Mouse (Mus musculus) G1E (cell line): ENCODE results near the gene Dnah14. TPM values are rescaled to one million over a fixed set of nuclear protein-coding genes. Genes with fewer than 3 reads are reported as not detected.

Source experiments
- ATAC-seq: 2 replicates; pipeline ENCODE4 v1.8.0; 2016; ENCODE audit warnings: mild to moderate bottlenecking; ENCODE audit not compliant: insufficient number of reproducible peaks, poor library complexity, low FRiP score, severe bottlenecking; ENCODE audit errors: extremely low read depth
- DNase-seq: peaks from one replicate; pipeline ENCODE4 v3.0.0; 2012; ENCODE audit warnings: low spot score
- H3K27me3 ChIP-seq: 2 replicates; pipeline ENCODE4 v1.6.1; 2012; ENCODE audit warnings: mild to moderate bottlenecking, low read length, inconsistent platforms; ENCODE audit not compliant: insufficient read depth
- H3K36me3 ChIP-seq: replicated peaks from 2 replicates; pipeline ENCODE3; 2012; ENCODE audit warnings: mild to moderate bottlenecking, inconsistent platforms
- H3K4me1 ChIP-seq: 2 replicates; pipeline ENCODE4 v1.6.1; 2012; ENCODE audit warnings: low read depth, low read length, inconsistent platforms, mixed read lengths; ENCODE audit not compliant: insufficient read depth
- H3K4me3 ChIP-seq: 2 replicates; pipeline ENCODE4 v1.5.1; 2012; ENCODE audit warnings: low read depth, mild to moderate bottlenecking, inconsistent platforms, low read length, moderate library complexity, mixed read lengths
- H3K9me3 ChIP-seq: replicated peaks from 2 replicates; pipeline ENCODE4 v1.6.1; 2012; ENCODE audit warnings: inconsistent platforms
- CTCF ChIP-seq: IDR thresholded peaks from 2 replicates; pipeline ENCODE4 v1.5.1; 2012; ENCODE audit warnings: low read depth, low read length, inconsistent platforms, mixed read lengths
- GATA1 ChIP-seq: IDR thresholded peaks from 2 replicates; pipeline ENCODE4 v1.6.1; 2012; ENCODE audit warnings: borderline replicate concordance, low read length, inconsistent platforms, mixed read lengths
- GATA2 ChIP-seq: IDR thresholded peaks from 2 replicates; pipeline ENCODE4 v1.6.1; 2012; ENCODE audit warnings: low read depth, low read length, inconsistent platforms, borderline replicate concordance
- POLR2AphosphoS5 ChIP-seq: IDR thresholded peaks from 2 replicates; pipeline ENCODE4 v1.6.1; 2012; ENCODE audit warnings: low read depth, low read length, inconsistent platforms; ENCODE audit not compliant: insufficient replicate concordance
- TAL1 ChIP-seq: conservative IDR thresholded peaks from 2 replicates; pipeline ENCODE4 v1.6.1; 2012; ENCODE audit warnings: low read depth, low read length, inconsistent platforms, mixed read lengths
- polyA plus RNA-seq: library from polyadenylated mRNA; stranded (reverse); fragments of >175 nt; gene quantifications from 2 replicates; pipeline ENCODE4 v1.2.3, GENCODE M21; 2012
- total RNA-seq, 2 experiments: library from RNA; stranded (forward) in 1 of 2; stranded (reverse) in 1 of 2; fragments of 200-1000 nt in 1 of 2; fragments of >200 nt in 1 of 2; fragmentation: Nextera tagmentation in 1 of 2; gene quantifications; 2 replicates each; pipeline ENCODE4 v1.2.3; 2014 to 2017

The Dnah14 gene
- total and polyA plus RNA-seq, 3 experiments: 1.3 TPM; not detected in 2

GRCm38 (mm10) chr1:181624876-181625275, 48.5 kb downstream of the Dnah14 start:
- Histone ChIP-seq H3K4me1 (no peaks in the 10 kb centered on the region), H3K27me3 (no peaks in the 10 kb centered on the region; the same call in 1 of the 2 replicates), H3K36me3 (no peaks in the 10 kb centered on the region), H3K4me3 (no peak overlapping the region), H3K9me3 (no peaks in the 10 kb centered on the region)
- TF ChIP-seq POLR2AphosphoS5: no peak
- no peak for TF ChIP-seq GATA1
- DNase-seq (no peak), ATAC-seq (no peak)

GRCm38 (mm10) chr1:181628276-181628675, 51.9 kb downstream of the Dnah14 start:
- H3K9me3 ChIP-seq: no peaks in the 10 kb centered on the region
- no peaks in the 10 kb centered on the region for H3K4me1 ChIP-seq
- TF ChIP-seq CTCF (no peak), GATA1 (no peak), TAL1 (no peak), GATA2 (no peak), POLR2AphosphoS5 (no peak)
- H3K36me3 ChIP-seq: no peaks in the 10 kb centered on the region
- no peak for DNase-seq
- H3K27me3 ChIP-seq: no peaks in the 10 kb centered on the region
- no peak for ATAC-seq
- H3K4me3 ChIP-seq: no peak overlapping the region

- DNase-seq: no peak
- no peak overlapping the region for H3K4me3 ChIP-seq
- ATAC-seq: no peak
- no peaks in the 10 kb centered on the region for H3K36me3 ChIP-seq
- TF ChIP-seq TAL1 (no peak), POLR2AphosphoS5 (no peak), GATA2 (no peak), GATA1 (no peak), CTCF (no peak)
- H3K4me1 ChIP-seq: no peaks in the 10 kb centered on the region
- H3K9me3 ChIP-seq: no peaks in the 10 kb centered on the region
- H3K27me3 ChIP-seq: no peaks in the 10 kb centered on the region
These were observed 55.0 kb downstream of the Dnah14 start for GRCm38 (mm10) chr1:181631371-181631770.

- no peak for ATAC-seq
- peaks cover 3% of the 10 kb centered on the region; the same call in 1 of the 2 replicates for H3K27me3 ChIP-seq
- no peaks in the 10 kb centered on the region for H3K9me3 ChIP-seq
- H3K4me1 ChIP-seq: no peaks in the 10 kb centered on the region; the same call in 1 of the 2 replicates
- DNase-seq: no peak
- TF ChIP-seq TAL1 (no peak), GATA1 (no peak), CTCF (no peak), POLR2AphosphoS5 (no peak), GATA2 (no peak)
- H3K36me3 ChIP-seq: no peaks in the 10 kb centered on the region
- no peak overlapping the region for H3K4me3 ChIP-seq
These were observed 61.8 kb downstream of the Dnah14 start for GRCm38 (mm10) chr1:181637997-181638713.

- H3K4me1 ChIP-seq: no peaks in the 10 kb centered on the region; the same call in 1 of the 2 replicates
- H3K9me3 ChIP-seq: no peaks in the 10 kb centered on the region
- TF ChIP-seq TAL1 (no peak), POLR2AphosphoS5 (peak; percentile 45; the same call in 1 of the 2 replicates), GATA1 (no peak), CTCF (no peak), GATA2 (no peak)
- H3K27me3 ChIP-seq: peaks cover 3% of the 10 kb centered on the region; the same call in 1 of the 2 replicates
- no peaks in the 10 kb centered on the region for H3K36me3 ChIP-seq
- H3K4me3 ChIP-seq: peak overlapping the region; percentile 29; the same call in 1 of the 2 replicates
- DNase-seq (no peak), ATAC-seq (no peak)
These were observed 64.0 kb downstream of the Dnah14 start for GRCm38 (mm10) chr1:181640383-181640782.

- no peaks in the 10 kb centered on the region for H3K36me3 ChIP-seq
- H3K27me3 ChIP-seq: 0 out of 2 replicates have a peak, but pooled peaks cover 6% of the 10 kb centered on the region
- H3K4me1 ChIP-seq: 0 out of 2 replicates have a peak, but pooled peaks cover 2% of the 10 kb centered on the region
- no peaks in the 10 kb centered on the region for H3K9me3 ChIP-seq
- 0 out of 2 replicates have a peak, but pooled peaks have one; percentile 22 for ATAC-seq
- TF ChIP-seq CTCF (no peak), GATA1 (no peak), POLR2AphosphoS5 (no peak), TAL1 (no peak), GATA2 (no peak)
- DNase-seq: no peak
- H3K4me3 ChIP-seq: no peak overlapping the region
These were observed 71.1 kb downstream of the Dnah14 start for GRCm38 (mm10) chr1:181647467-181647866.
